Mouse (Mus musculus): ENCODE results near the gene Tfe3. TPM values are rescaled to one million over a fixed set of nuclear protein-coding genes. Genes with fewer than 3 reads are reported as not detected.

The Tfe3 gene
- total and polyA plus RNA-seq, 2 experiments = 4.7 to 17.0 TPM

DNA sequence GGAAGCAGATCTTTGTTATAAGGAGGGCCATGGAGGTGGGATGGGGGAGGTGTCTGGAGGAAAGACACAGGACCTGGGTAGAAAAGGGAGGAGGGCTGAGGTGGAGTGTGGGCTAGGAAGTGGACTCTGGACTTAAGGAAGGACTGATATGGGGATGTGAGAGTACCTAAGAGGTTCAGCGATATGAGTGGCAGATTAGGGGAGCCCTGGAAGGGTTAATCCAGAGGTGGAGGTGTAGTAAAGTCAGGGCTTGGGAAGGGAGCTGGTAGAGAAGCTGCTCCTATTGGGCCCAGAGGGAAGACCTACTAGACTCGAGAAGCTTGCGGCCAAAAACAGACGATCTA is 33.5 kb upstream of the Tfe3 start:
- Histone ChIP-seq H3K4me3 (ENCODE audit: insufficient read depth, low read depth, low read length) (no peak overlapping the region), H3K4me1 (ENCODE audit: control insufficient read depth, insufficient read depth, low read length) (no peaks in the 10 kb centered on the region; the same call in none of the 2 replicates), H3K27me3 (ENCODE audit: control insufficient read depth, insufficient read depth, low read length) (no peaks in the 10 kb centered on the region), H3K79me2 (ENCODE audit: control insufficient read depth, insufficient read depth, low read length) (no peaks in the 10 kb centered on the region), H3K36me3 (ENCODE audit: control insufficient read depth, insufficient read depth, low read length) (peaks cover 2% of the 10 kb centered on the region; the same call in 1 of the 2 replicates), H3K27ac (replicated peaks; ENCODE audit: insufficient read depth, low read depth, low read length) (no peak overlapping the region), H3K9ac (ENCODE audit: low read depth, low read length) (no peak overlapping the region)
- no peak for DNase-seq (ENCODE audit: extremely low read depth, low read depth, low spot score)
- WGBS = 27% methylated on average over 4 of the region's 4 CpGs
- TF ChIP-seq CTCF (IDR thresholded peaks at IDR 0.05; ENCODE audit: low read depth, low read length) (no peak), POLR2A (IDR thresholded peaks at IDR 0.05; ENCODE audit: extremely low read depth, insufficient read depth, low read length) (no peak)

DNA sequence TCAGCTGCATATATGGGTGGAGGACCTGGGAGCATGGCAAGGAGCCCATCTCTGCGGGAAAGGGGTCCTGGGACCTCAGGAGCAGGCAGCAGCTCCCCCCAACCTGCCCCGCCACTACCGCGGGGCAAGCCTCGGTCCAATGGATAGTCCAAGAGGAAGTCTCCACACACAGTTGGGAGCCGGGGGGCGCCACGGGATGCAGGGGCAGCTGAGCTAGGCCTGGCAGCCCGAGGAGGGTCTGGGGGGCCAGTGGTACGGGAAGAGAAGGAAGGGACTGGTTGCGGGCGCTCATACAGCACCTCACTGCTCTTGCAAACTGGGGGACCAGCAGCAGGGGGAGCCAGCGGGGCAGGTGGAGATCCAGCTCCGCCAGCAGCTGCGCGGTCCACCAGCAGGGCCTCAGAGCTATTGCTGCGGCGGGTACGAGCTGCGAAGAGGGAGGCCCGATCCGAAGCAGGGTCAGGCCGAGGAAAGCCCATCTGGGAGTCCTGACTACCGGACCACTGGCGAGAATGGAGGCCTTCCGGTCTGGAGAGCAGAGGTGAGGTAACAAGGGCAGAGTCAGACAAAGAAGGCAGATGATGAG is 28.7 kb upstream of the Tfe3 start:
- H3K4me3 ChIP-seq (ENCODE audit: insufficient read depth, low read depth, low read length) = no peak overlapping the region

DNA sequence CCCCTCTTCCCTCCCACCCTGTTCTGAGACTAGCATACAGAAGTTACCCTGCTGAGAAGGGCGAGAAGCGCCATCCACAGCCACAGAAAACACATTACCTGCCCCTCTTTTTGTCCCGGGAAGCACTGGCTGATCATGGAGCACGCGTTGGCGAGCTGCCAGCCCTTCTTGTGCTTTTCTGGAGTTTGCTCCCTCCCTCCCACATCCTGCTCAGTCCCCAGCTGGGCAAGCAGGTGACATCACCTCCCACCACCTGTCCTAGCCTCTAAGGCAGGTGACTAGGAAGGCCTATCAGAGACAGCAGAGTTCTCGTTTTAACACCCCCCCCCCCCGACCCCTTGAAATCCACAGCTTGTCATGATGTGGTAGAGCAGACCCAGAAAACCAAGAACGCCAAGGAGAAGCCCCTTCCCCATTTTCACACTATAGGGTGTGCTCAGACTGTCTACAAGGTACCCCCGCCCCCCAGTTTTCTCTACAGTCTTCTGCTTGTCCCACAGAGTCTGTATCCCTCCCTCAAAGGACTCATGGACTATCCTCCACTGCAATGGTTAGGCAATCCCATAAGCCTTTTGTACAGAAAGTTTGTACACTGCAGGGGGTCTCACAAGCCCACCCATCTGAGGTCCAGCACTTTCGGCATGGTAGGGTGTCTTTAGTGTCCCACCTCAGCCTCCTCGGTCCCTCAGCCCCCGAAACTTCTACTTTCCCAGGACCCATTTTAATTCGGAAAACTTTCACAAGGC is 22.9 kb upstream of the Tfe3 start:
- H3K36me3 ChIP-seq (ENCODE audit: control insufficient read depth, insufficient read depth, low read length) = no peaks in the 10 kb centered on the region
- TF ChIP-seq POLR2A (IDR thresholded peaks at IDR 0.05; ENCODE audit: extremely low read depth, insufficient read depth, low read length) = no peak
- no peak for TF ChIP-seq CTCF (IDR thresholded peaks at IDR 0.05; ENCODE audit: low read depth, low read length)
- H3K79me2 ChIP-seq (ENCODE audit: control insufficient read depth, insufficient read depth, low read length) = no peaks in the 10 kb centered on the region
- H3K9ac ChIP-seq (ENCODE audit: low read depth, low read length) = no peak overlapping the region
- no peaks in the 10 kb centered on the region for H3K4me1 ChIP-seq (ENCODE audit: control insufficient read depth, insufficient read depth, low read length)
- WGBS = 52% methylated on average over 9 of the region's 14 CpGs
- no peak overlapping the region for H3K27ac ChIP-seq (replicated peaks; ENCODE audit: insufficient read depth, low read depth, low read length)
- peak; percentile 31 for DNase-seq (ENCODE audit: extremely low read depth, low read depth, low spot score)
- no peak overlapping the region for H3K4me3 ChIP-seq (ENCODE audit: insufficient read depth, low read depth, low read length)
- no peaks in the 10 kb centered on the region for H3K27me3 ChIP-seq (ENCODE audit: control insufficient read depth, insufficient read depth, low read length)

More for the DNA sequence above, 28.7 kb upstream of the Tfe3 start:
- Histone ChIP-seq H3K4me1 (ENCODE audit: control insufficient read depth, insufficient read depth, low read length) (no peaks in the 10 kb centered on the region; the same call in 1 of the 2 replicates), H3K79me2 (ENCODE audit: control insufficient read depth, insufficient read depth, low read length) (no peaks in the 10 kb centered on the region), H3K9ac (ENCODE audit: low read depth, low read length) (no peak overlapping the region), H3K36me3 (ENCODE audit: control insufficient read depth, insufficient read depth, low read length) (no peaks in the 10 kb centered on the region), H3K27ac (replicated peaks; ENCODE audit: insufficient read depth, low read depth, low read length) (no peak overlapping the region), H3K27me3 (ENCODE audit: control insufficient read depth, insufficient read depth, low read length) (no peaks in the 10 kb centered on the region)
- 60% methylated on average over 25 of the region's 26 CpGs for WGBS
- no peak for DNase-seq (ENCODE audit: extremely low read depth, low read depth, low spot score)
- no peak for TF ChIP-seq POLR2A (IDR thresholded peaks at IDR 0.05; ENCODE audit: extremely low read depth, insufficient read depth, low read length)
- TF ChIP-seq CTCF (IDR thresholded peaks at IDR 0.05; ENCODE audit: low read depth, low read length) = peak; percentile 61

DNA sequence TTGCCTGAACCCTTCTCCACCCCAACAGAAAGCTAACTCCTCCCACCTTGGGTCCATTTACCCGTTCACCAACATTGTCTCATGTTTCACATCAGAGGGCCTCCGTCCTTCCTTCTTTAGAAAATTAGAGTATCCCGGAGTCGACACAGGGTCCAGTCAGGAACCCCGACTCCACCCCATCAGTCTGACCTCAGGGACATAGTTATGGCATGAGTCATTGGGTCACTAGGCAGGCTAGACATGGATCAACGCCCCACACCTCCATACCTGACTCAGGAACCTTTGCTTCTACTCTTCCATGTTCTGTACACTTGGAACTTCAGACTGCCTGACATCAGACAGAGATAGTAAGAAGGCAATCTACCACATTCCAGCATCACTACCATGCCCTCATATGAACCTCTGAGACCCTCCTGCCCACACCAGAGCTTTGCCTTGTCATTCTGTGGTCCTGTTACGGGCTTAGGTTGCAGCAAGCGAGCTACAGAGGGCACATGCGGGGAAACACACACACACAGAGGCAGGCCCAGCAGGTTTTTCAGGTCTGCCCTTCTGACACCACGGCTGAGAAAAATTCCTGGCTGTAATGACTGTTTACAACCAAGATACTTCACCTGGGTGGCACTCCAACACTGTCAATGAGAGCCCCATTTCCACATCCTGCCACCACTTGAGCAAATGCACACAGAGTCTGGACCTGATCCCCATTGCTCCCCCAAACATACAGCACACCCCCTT is 22.1 kb upstream of the Tfe3 start:
- Histone ChIP-seq H3K79me2 (ENCODE audit: control insufficient read depth, insufficient read depth, low read length) (no peaks in the 10 kb centered on the region), H3K4me1 (ENCODE audit: control insufficient read depth, insufficient read depth, low read length) (no peaks in the 10 kb centered on the region), H3K36me3 (ENCODE audit: control insufficient read depth, insufficient read depth, low read length) (no peaks in the 10 kb centered on the region), H3K9ac (ENCODE audit: low read depth, low read length) (no peak overlapping the region), H3K27me3 (ENCODE audit: control insufficient read depth, insufficient read depth, low read length) (no peaks in the 10 kb centered on the region), H3K4me3 (ENCODE audit: insufficient read depth, low read depth, low read length) (no peak overlapping the region), H3K27ac (replicated peaks; ENCODE audit: insufficient read depth, low read depth, low read length) (no peak overlapping the region)
- no peak for DNase-seq (ENCODE audit: extremely low read depth, low read depth, low spot score)
- WGBS = 26% methylated on average over 10 of the region's 10 CpGs
- TF ChIP-seq CTCF (IDR thresholded peaks at IDR 0.05; ENCODE audit: low read depth, low read length) = no peak
- no peak for TF ChIP-seq POLR2A (IDR thresholded peaks at IDR 0.05; ENCODE audit: extremely low read depth, insufficient read depth, low read length)

DNA sequence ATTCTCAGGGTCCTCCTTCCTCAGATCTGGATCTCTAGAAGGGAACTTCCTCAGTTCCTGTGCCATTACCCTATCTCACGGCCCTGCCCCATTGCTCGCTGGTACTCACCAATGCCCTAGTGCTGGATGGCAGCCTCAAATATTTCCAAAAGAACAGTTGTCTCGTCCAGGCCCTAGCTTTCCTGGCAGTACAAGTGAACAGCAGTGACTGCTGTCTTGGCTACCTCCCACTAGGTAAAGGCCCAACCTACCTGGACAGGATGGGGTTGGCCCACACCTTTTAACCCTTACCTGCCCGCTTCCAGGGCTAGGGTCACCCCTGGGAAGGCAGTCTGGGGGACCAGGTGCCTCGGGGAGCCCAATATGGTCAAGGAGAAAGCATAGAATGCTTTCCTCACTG is 21.3 kb upstream of the Tfe3 start:
- no peak for DNase-seq (ENCODE audit: extremely low read depth, low read depth, low spot score)
- Histone ChIP-seq H3K27me3 (ENCODE audit: control insufficient read depth, insufficient read depth, low read length) (no peaks in the 10 kb centered on the region), H3K4me1 (ENCODE audit: control insufficient read depth, insufficient read depth, low read length) (no peaks in the 10 kb centered on the region), H3K27ac (replicated peaks; ENCODE audit: insufficient read depth, low read depth, low read length) (no peak overlapping the region; the same call in 1 of the 2 replicates), H3K36me3 (ENCODE audit: control insufficient read depth, insufficient read depth, low read length) (no peaks in the 10 kb centered on the region), H3K79me2 (ENCODE audit: control insufficient read depth, insufficient read depth, low read length) (no peaks in the 10 kb centered on the region), H3K4me3 (ENCODE audit: insufficient read depth, low read depth, low read length) (no peak overlapping the region), H3K9ac (ENCODE audit: low read depth, low read length) (no peak overlapping the region)
- WGBS = 59% methylated on average over 5 of the region's 5 CpGs
- no peak for TF ChIP-seq CTCF (IDR thresholded peaks at IDR 0.05; ENCODE audit: low read depth, low read length)
- TF ChIP-seq POLR2A (IDR thresholded peaks at IDR 0.05; ENCODE audit: extremely low read depth, insufficient read depth, low read length) = no peak
